Mouse (Mus musculus): ENCODE results near the gene Maff. TPM values are rescaled to one million over a fixed set of nuclear protein-coding genes. Genes with fewer than 3 reads are reported as not detected.

Maff gene
- polyA plus RNA-seq, 1 experiment from 2014 or later: 1.3 TPM

DNA sequence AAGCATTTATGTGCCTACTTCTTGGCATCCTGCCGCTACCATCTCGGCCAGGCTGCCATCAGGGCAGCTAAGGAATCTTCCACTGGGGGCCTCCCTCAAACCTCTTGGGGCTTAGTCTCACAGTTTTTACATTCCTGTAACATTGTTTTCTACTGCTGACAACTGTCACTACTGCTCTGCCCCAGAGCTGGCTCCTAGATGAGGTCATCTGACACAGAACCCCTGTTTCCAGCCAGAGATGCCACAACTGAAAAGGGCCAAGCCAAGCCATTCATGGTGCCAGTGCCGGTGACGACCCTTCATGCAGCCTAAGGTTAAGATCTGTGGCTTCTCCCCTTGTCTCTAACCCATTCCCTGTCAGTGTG is 22.6 kb upstream of the Maff start:
- peaks cover 51% of the 10 kb centered on the region for H3K4me1 ChIP-seq
- H3K9me3 ChIP-seq (replicated peaks): no peaks in the 10 kb centered on the region
- no peaks in the 10 kb centered on the region for H3K27me3 ChIP-seq (ENCODE audit: low read depth, poor library complexity, severe bottlenecking)
- no peaks in the 10 kb centered on the region for H3K36me3 ChIP-seq
- 87% methylated on average over 4 of the region's 4 CpGs for WGBS
- DNase-seq (ENCODE audit: low spot score): no peak
- H3K27ac ChIP-seq (replicated peaks): peak overlapping the region; percentile 57; the same call in 1 of the 2 replicates
- no peak overlapping the region for H3K4me3 ChIP-seq

DNA sequence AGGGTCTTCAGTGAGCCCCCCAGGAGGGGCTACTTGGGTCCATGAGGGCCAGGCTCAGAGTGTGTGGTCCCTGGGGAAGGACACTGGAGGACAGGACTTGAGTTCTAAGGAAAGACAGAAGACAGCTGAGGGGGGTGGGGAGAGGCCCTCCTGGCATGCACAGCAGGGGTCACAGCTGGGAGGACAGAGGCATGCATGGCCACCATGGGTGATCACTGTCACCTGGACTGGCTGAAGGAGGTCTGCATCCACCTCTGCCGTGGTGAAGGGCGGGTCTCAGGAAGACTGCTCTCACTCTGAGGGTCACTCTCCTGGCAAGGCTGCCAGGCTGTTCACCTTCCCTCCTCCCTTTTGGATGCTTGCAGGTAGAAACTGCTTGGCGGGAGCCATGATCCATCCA is 22.0 kb upstream of the Maff start:
- peak overlapping the region; percentile 57 for H3K27ac ChIP-seq (replicated peaks)
- H3K4me1 ChIP-seq: peaks cover 51% of the 10 kb centered on the region
- no peak overlapping the region for H3K4me3 ChIP-seq
- no peaks in the 10 kb centered on the region for H3K27me3 ChIP-seq (ENCODE audit: low read depth, poor library complexity, severe bottlenecking)
- WGBS: 91% methylated on average over 3 of the region's 3 CpGs
- no peaks in the 10 kb centered on the region for H3K9me3 ChIP-seq (replicated peaks)
- no peaks in the 10 kb centered on the region for H3K36me3 ChIP-seq
- no peak for DNase-seq (ENCODE audit: low spot score)

DNA sequence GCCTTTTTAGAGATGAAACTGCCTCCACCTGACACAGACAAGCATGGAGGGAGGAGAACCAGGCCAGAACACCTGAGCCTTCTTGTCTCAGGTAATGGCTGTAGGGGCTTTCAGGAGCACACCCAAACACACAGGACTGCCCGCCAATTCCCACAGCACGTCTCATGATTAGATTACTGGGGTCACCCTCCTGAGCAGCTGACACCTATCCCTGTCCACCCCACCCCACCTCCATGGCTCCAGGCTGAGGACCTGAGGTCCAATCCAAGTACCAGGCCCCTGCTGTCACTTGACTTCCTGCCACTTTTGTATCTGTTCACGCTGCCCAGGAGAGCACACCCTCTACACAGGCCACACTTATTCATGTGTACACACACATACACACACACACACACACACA is 20.7 kb upstream of the Maff start:
- Histone ChIP-seq H3K4me3 (no peak overlapping the region), H3K27ac (replicated peaks) (0 out of 2 replicates have a peak overlapping the region, but pooled peaks have one; percentile 94), H3K9me3 (replicated peaks) (no peaks in the 10 kb centered on the region), H3K36me3 (no peaks in the 10 kb centered on the region), H3K27me3 (ENCODE audit: low read depth, poor library complexity, severe bottlenecking) (no peaks in the 10 kb centered on the region), H3K4me1 (peaks cover 51% of the 10 kb centered on the region)
- DNase-seq (ENCODE audit: low spot score): no peak
- 79% methylated on average over 3 of the region's 3 CpGs for WGBS

DNA sequence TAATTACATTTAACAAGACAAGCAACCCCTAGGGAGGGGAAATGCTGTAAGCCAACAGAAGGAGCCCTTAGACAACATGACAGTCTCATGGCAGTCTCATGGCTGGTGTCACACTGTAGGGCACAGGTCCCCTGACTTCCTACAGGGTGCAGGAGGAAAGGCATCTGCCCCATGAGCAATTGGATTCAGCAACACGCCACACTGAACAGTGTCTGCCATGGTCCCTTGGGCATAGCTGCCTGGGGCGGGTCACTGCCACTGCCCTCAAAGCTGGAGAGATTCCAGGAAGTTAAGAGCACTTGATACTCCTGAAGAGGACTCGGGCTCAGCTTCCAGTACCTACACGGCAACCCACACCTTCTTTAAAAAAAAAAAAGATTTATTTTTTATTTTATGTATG is 20.2 kb upstream of the Maff start:
- Histone ChIP-seq H3K27ac (replicated peaks) (peak overlapping the region; percentile 94; the same call in 1 of the 2 replicates), H3K9me3 (replicated peaks) (no peaks in the 10 kb centered on the region), H3K36me3 (no peaks in the 10 kb centered on the region), H3K4me3 (peak overlapping the region; percentile 65; the same call in 1 of the 2 replicates), H3K27me3 (ENCODE audit: low read depth, poor library complexity, severe bottlenecking) (no peaks in the 10 kb centered on the region), H3K4me1 (peaks cover 51% of the 10 kb centered on the region)
- WGBS: 80% methylated on average over 4 of the region's 4 CpGs
- DNase-seq (ENCODE audit: low spot score): no peak

DNA sequence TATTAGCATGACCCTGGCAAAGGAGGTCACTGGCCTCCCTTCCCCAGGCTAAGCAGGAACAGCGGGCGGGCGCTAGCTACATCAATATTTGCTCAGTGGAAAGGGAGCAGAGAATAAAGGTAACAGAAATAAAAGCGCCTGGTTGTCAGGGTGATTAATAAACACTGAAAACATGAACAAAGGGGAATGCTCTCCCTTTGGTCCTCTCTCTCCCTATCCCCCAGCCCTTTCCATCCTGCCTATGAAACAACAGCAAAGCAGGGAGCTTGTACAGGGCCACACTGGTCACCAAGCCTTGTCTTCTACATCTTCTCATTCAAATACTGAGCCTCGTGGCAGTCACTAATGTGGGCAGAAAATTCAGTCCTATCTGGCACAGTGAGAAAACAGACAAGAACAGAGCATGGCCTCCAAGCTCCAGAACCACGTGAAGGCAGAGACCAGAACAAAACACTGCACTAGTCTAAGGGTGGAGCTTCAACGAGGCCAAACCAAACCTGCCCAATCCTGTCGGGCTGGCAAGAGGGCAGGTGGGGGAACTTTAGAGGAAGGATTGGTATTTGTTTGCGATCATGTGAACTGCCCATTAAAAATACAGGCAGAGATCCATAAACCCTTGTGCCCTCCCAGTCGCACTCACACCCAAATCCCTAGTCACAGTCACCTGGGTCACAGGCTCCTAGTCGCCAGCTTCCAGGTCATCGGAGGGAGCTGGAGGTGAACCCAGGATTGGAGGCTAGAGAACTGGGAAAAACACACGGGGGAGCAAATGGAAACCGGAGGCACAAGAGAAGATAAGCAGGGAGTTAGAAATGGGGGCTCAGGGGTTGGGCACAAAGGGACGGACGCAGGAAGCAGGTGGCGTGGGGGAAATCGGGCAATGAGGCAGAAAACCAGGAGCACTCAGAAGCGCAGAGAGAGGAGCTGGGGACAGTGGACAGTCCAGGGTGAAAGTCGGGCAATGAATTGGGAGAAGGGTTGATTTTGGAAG is 19.2 kb upstream of the Maff start:
- no peaks in the 10 kb centered on the region for H3K9me3 ChIP-seq (replicated peaks)
- no peaks in the 10 kb centered on the region for H3K36me3 ChIP-seq
- peaks cover 51% of the 10 kb centered on the region for H3K4me1 ChIP-seq
- peak; percentile 61 for DNase-seq (ENCODE audit: low spot score)
- H3K27ac ChIP-seq (replicated peaks): peak overlapping the region; percentile 94
- H3K27me3 ChIP-seq (ENCODE audit: low read depth, poor library complexity, severe bottlenecking): no peaks in the 10 kb centered on the region
- peak overlapping the region; percentile 65 for H3K4me3 ChIP-seq
- 10% methylated on average over 20 of the region's 20 CpGs for WGBS

DNA sequence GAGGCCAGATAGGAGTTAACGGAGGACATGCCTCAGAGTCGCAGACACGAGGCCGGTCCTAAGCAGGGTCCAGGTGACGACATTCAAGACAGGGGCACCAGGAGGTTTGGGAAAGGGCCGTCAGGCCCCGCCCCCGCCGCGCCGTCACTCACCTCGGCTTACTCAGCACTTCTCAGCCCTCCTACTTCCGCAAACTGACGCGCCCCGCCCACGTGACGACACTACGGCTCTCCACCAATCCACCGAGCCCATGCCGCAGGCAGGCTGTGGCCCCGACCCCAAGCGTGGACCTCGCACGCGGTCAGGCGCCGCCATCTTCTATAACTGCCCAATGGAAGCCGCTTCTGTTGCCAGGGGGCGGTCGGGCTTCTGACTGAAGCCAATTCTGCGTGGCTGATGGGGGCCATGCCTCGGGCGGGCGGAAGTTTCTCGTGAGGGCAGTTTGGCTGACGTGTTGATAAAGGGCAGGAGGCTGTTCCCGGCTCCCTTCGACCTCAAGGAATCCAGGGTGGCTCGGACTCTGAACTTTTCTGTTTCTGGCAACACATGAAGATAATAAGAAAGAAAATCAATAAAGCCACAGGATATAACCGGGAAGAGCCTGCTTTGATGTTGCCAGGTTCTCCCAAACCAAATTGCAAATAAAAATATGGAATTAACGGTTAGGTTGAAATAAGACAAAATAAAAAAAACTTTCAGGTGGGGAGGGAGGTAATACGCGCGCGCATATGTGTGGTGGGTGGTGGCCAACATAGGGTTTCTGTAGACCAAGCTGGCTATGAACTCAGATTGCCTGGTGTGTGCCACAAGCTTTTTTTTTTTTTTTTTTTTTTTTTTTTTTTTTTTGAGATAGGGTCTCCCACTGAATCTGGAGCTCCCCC is 18.1 kb upstream of the Maff start, which contains the start of gene Pla2g6:
Pla2g6 (minus strand) TSS at position 333 of the 881 bp plus-strand sequence.
- Histone ChIP-seq H3K36me3 (no peaks in the 10 kb centered on the region), H3K27ac (replicated peaks) (peak within 1 kb of the TSS; percentile 94), H3K4me3 (peak within 1 kb of the TSS; percentile 65), H3K9me3 (replicated peaks) (no peaks in the 10 kb centered on the region), H3K4me1 (peaks cover 44% of the 10 kb centered on the region), H3K27me3 (ENCODE audit: low read depth, poor library complexity, severe bottlenecking) (no peaks in the 10 kb centered on the region)
- WGBS: 7% methylated on average over 46 of the region's 46 CpGs
- peak; percentile 100 for DNase-seq (ENCODE audit: low spot score)

DNA sequence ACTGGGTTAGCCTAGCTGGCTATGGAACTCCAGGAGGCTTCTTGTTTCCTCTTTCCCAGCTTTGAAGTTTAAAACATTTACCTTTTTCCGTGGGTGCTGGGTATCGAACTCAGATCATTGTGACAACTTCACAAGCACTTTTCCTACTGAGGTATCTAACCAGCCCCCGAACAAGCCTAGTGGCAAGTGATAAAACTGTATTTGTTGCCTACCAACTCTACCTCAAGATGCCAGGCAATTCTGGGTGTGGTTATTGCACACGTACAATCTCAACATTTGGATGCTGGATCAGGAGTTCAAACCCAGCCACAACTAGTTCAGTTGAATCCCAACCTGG is 17.5 kb upstream of the Maff start:
- Histone ChIP-seq H3K27me3 (ENCODE audit: low read depth, poor library complexity, severe bottlenecking) (no peaks in the 10 kb centered on the region), H3K27ac (replicated peaks) (no peak overlapping the region), H3K9me3 (replicated peaks) (no peaks in the 10 kb centered on the region), H3K4me1 (peaks cover 37% of the 10 kb centered on the region), H3K36me3 (no peaks in the 10 kb centered on the region), H3K4me3 (peak overlapping the region; percentile 65; the same call in 1 of the 2 replicates)
- DNase-seq (ENCODE audit: low spot score): no peak
- 92% methylated on average over 4 of the region's 4 CpGs for WGBS

DNA sequence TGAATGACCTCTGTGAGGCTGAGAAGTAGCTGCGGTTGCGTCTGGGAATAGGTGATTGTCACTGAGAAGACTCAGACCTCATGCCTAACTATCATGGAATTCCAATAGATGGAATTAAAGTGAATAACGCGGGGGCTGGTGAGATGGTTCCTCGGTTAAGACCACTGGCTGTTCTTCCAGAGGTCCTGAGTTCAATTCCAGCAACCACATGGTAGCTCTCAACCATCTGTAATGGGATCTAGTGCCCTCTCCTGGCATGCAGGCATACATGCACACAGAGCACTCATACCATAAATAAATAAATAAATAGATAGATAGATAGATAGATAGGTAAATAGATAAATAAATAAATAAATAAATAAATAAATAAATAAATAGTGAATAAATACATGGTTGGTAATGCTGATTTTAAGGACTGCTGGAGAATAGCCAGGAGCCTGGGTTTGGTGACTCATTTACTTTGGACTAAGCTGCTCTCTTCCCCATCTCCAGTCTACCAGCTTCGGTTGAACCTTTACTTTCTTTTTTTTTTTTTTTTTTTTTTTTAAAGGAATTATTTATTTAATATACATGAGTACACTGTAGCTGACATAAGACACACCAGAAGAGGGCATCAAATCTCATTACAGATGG is 17.0 kb upstream of the Maff start:
- WGBS: 91% methylated on average over 6 of the region's 6 CpGs

DNA sequence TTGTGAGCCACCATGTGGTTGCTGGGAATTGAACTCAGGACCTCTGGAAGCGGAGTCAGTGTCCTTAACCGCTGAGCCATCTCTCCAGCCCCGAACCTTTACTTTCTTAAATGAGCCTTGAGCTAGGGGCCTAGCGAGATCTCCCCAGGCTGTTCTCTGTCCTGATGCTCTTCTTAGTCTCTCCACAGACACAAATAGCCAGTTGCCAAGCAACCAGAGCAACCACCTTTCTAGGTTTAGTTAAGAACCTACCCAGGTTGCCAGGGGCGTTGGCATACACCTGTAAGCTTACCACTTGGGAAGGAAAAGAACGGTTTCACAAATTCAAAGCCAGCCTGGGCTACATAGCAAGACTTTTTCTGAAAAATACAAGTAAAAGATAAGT is 16.4 kb upstream of the Maff start:
- 88% methylated on average over 6 of the region's 6 CpGs for WGBS
- H3K9me3 ChIP-seq (replicated peaks): no peaks in the 10 kb centered on the region
- DNase-seq (ENCODE audit: low spot score): no peak
- H3K27ac ChIP-seq (replicated peaks): no peak overlapping the region
- no peak overlapping the region for H3K4me3 ChIP-seq
- H3K27me3 ChIP-seq (ENCODE audit: low read depth, poor library complexity, severe bottlenecking): no peaks in the 10 kb centered on the region
- no peaks in the 10 kb centered on the region for H3K36me3 ChIP-seq
- H3K4me1 ChIP-seq: peaks cover 33% of the 10 kb centered on the region

More for the DNA sequence above, 17.0 kb upstream of the Maff start:
- Histone ChIP-seq H3K27me3 (ENCODE audit: low read depth, poor library complexity, severe bottlenecking) (no peaks in the 10 kb centered on the region), H3K9me3 (replicated peaks) (no peaks in the 10 kb centered on the region), H3K4me3 (no peak overlapping the region), H3K4me1 (peaks cover 32% of the 10 kb centered on the region), H3K27ac (replicated peaks) (no peak overlapping the region), H3K36me3 (no peaks in the 10 kb centered on the region)
- DNase-seq (ENCODE audit: low spot score): no peak

DNA sequence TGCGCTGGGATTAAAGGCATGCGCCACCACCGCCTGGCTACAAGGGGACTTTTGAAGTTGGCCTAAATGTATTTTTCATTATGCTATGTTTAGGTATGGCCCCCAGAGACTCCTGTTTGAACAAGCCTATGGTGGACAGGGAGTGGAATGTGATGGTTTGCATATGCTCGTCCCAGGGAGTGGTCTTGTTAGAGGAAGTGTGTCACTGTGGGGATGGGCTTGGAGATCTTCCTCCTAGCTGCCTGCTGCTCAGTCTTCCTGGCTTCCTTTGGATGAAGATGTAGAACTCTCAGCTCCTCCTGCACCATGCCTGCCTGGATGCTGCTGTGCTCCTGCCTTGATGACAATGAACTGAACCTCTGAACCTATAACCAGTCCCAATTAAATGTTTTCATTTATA is 15.9 kb upstream of the Maff start:
- Histone ChIP-seq H3K4me1 (peaks cover 33% of the 10 kb centered on the region), H3K4me3 (no peak overlapping the region), H3K27ac (replicated peaks) (no peak overlapping the region), H3K27me3 (ENCODE audit: low read depth, poor library complexity, severe bottlenecking) (no peaks in the 10 kb centered on the region), H3K9me3 (replicated peaks) (no peaks in the 10 kb centered on the region), H3K36me3 (no peaks in the 10 kb centered on the region)
- 72% methylated on average over 4 of the region's 4 CpGs for WGBS
- no peak for DNase-seq (ENCODE audit: low spot score)

DNA sequence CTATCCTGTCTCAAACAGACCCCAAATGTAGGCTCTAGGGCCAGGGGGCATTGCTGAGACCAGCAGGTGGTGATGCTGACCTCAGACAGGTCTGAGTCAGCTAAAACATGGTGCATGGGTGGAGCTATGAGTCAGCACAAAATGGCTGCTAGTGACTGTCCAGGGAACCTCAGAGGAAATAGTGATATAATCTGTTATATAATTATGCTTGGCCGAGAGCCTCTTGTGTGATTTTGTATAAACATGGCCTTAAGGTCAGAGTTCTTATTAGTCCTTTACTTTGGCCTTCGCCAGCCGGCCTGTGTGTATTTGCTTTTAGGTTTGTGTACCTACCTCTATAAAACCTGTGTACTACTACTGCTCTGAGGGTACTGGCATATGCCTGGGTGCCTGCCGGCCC is 13.0 kb upstream of the Maff start:
- H3K27ac ChIP-seq (replicated peaks): no peak overlapping the region
- no peak for DNase-seq (ENCODE audit: low spot score)
- H3K4me3 ChIP-seq: no peak overlapping the region
- 80% methylated on average over 4 of the region's 4 CpGs for WGBS
- no peaks in the 10 kb centered on the region for H3K36me3 ChIP-seq
- no peaks in the 10 kb centered on the region for H3K9me3 ChIP-seq (replicated peaks)
- H3K27me3 ChIP-seq (ENCODE audit: low read depth, poor library complexity, severe bottlenecking): no peaks in the 10 kb centered on the region
- peaks cover 13% of the 10 kb centered on the region for H3K4me1 ChIP-seq

DNA sequence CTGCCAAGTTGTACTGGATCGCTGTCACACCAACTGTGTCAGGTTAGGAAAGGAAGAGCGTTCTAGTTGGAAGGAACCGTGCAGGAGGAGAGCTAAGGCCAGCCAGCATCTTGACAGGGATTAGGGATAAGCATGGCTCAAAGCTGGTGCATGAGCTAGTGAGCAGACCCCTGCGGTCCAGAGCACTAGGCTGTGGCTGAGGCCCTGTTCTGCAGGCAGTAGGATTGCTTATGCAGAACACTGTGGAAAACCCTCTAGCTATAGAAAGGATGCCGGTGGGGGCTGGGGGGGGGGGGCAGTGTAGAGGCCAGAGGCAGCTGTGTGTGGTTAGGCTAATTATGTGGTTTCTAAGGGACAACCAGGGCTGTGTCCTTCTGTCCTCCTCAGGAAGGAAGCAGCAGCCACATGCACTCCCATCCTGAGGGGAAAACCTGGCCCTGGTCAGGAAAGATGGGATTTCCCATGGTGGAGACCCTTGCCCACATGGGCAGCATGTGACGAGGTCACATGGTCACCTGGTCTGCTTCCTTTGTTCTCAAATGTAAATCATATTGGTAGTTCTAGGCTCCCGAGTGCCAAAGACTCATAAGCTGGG is 11.3 kb upstream of the Maff start:
- Histone ChIP-seq H3K4me3 (no peak overlapping the region), H3K9me3 (replicated peaks) (no peaks in the 10 kb centered on the region), H3K36me3 (no peaks in the 10 kb centered on the region), H3K27ac (replicated peaks) (peak overlapping the region; percentile 53), H3K27me3 (ENCODE audit: low read depth, poor library complexity, severe bottlenecking) (no peaks in the 10 kb centered on the region), H3K4me1 (peaks cover 13% of the 10 kb centered on the region)
- DNase-seq (ENCODE audit: low spot score): no peak
- 59% methylated on average over 7 of the region's 7 CpGs for WGBS
